Mouse (Mus musculus) ES-E14 (cell line): ENCODE results near the gene Hdac4. TPM values are rescaled to one million over a fixed set of nuclear protein-coding genes. Genes with fewer than 3 reads are reported as not detected.
A peak's percentile ranks its signal among the peaks of the same experiment; 100 is the strongest.

Experiments
- DNase-seq: peaks from one replicate; pipeline ENCODE4 v3.0.0-alpha.2; 2013; ENCODE audit warnings: low read depth, low spot score
- H3K27ac ChIP-seq: 2 replicates; pipeline ENCODE4 v1.5.1; 2012; ENCODE audit warnings: low read depth, mild to moderate bottlenecking, low read length, moderate library complexity, mixed read lengths; ENCODE audit not compliant: poor library complexity, insufficient read depth, severe bottlenecking
- H3K36me3 ChIP-seq: 2 replicates; pipeline ENCODE4 v1.6.1; 2012; ENCODE audit warnings: mild to moderate bottlenecking, low read length, moderate library complexity, mixed read lengths; ENCODE audit not compliant: control insufficient read depth, poor library complexity, insufficient read depth, severe bottlenecking
- H3K4me1 ChIP-seq, 2 experiments: fragments of 150-350 bp in 1 of 2; sonication (generic) in 1 of 2; 2 replicates each; pipeline ENCODE4 v1.6.1; 2012; ENCODE audit warnings: low read length in 2 of 2, mild to moderate bottlenecking in 1 of 2, mixed read lengths in 1 of 2; ENCODE audit not compliant: control insufficient read depth in 2 of 2, insufficient read depth in 2 of 2, poor library complexity in 1 of 2
- H3K4me3 ChIP-seq, 2 experiments: fragments of 150-350 bp in 1 of 2; sonication (generic) in 1 of 2; 2 replicates each; pipeline ENCODE4 v1.5.1; 2012; ENCODE audit warnings: low read length in 2 of 2, low read depth in 1 of 2, mild to moderate bottlenecking in 1 of 2, mixed read lengths in 1 of 2; ENCODE audit not compliant: insufficient read depth in 1 of 2, poor library complexity in 1 of 2, severe bottlenecking in 1 of 2
- H3K9ac ChIP-seq: 2 replicates; pipeline ENCODE4 v1.6.1; 2012; ENCODE audit warnings: low read depth, mild to moderate bottlenecking, low read length, mixed read lengths; ENCODE audit not compliant: poor library complexity, insufficient read depth, severe bottlenecking
- H3K9me3 ChIP-seq: fragments of 150-350 bp; sonication (generic); 2 replicates; pipeline ENCODE4 v1.6.1; 2012; ENCODE audit warnings: low read depth, mild to moderate bottlenecking, low read length; ENCODE audit not compliant: control insufficient read depth, insufficient read depth
- CHD2 ChIP-seq: IDR thresholded peaks from 2 replicates; pipeline ENCODE4 v1.6.1; 2014; ENCODE audit warnings: mild to moderate bottlenecking, low read depth, low read length, inconsistent platforms
- HCFC1 ChIP-seq: IDR thresholded peaks from 2 replicates; pipeline ENCODE4 v1.6.1; 2012; ENCODE audit warnings: low read length, inconsistent platforms, borderline replicate concordance; ENCODE audit not compliant: insufficient read depth
- MAFK ChIP-seq: IDR thresholded peaks from 2 replicates; pipeline ENCODE4 v1.6.1; 2014; ENCODE audit warnings: mild to moderate bottlenecking, low read depth, low read length, inconsistent platforms; ENCODE audit not compliant: insufficient read depth
- ZC3H11A ChIP-seq: IDR thresholded peaks from 2 replicates; pipeline ENCODE4 v1.6.1; 2012; ENCODE audit warnings: low read depth, mild to moderate bottlenecking, inconsistent platforms, low read length, borderline replicate concordance
- ZNF384 ChIP-seq: IDR thresholded peaks from 2 replicates; pipeline ENCODE4 v1.6.1; 2012; ENCODE audit warnings: low read depth, low read length, inconsistent platforms
- in situ Hi-C, 2 experiments: fragments of 600-800 bp; cut with MboI; formaldehyde crosslinking; loops; one replicate each; pipeline ENCODE4 v1.15.1; 2025; ENCODE audit warnings: low sequenced_read_pairs in 2 of 2, inconsistent platforms in 1 of 2; ENCODE audit not compliant: unreplicated experiment in 2 of 2
- total RNA-seq: library from RNA; depleted of rRNA; stranded (reverse); fragments of 300-350 nt; gene quantifications from 2 replicates; pipeline ENCODE4 v1.2.3, GENCODE M21; 2012

Gene Hdac4
- total RNA-seq, 1 experiment = 24.1 TPM

DNA sequence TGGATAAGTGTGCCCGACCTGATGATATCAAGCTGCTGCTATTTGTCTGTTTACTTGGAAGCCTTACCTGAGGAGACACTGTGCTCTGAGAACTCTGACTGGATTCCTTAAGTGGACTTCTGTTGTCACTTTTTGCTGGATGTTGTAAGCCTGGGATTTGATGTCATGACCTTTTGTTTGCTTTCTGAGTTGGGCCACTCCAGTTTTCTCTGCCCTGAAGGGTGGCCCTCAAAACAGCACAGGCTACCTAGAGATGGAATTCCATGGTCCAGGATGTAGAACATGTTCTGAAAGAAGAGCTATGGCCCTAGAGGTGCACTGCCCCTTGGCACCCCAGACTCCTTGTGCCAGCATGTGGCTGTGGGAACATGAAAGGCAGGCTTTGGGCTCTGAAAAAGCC lies 10.9 kb downstream of the Hdac4 start:
- Histone ChIP-seq H3K9ac (no peak overlapping the region), H3K27ac (no peak overlapping the region), H3K9me3 (no peaks in the 10 kb centered on the region), H3K4me1 (peaks cover 3 to 16% of the 10 kb centered on the region in 2 experiments), H3K36me3 (no peaks in the 10 kb centered on the region), H3K4me3 (no peak overlapping the region)
- TF ChIP-seq ZNF384 = no peak
- no peak for TF ChIP-seq ZC3H11A
- TF ChIP-seq MAFK = no peak
- TF ChIP-seq HCFC1 = no peak
- TF ChIP-seq CHD2 = no peak
- in situ Hi-C loops = no loop called here
- DNase-seq = no peak

DNA sequence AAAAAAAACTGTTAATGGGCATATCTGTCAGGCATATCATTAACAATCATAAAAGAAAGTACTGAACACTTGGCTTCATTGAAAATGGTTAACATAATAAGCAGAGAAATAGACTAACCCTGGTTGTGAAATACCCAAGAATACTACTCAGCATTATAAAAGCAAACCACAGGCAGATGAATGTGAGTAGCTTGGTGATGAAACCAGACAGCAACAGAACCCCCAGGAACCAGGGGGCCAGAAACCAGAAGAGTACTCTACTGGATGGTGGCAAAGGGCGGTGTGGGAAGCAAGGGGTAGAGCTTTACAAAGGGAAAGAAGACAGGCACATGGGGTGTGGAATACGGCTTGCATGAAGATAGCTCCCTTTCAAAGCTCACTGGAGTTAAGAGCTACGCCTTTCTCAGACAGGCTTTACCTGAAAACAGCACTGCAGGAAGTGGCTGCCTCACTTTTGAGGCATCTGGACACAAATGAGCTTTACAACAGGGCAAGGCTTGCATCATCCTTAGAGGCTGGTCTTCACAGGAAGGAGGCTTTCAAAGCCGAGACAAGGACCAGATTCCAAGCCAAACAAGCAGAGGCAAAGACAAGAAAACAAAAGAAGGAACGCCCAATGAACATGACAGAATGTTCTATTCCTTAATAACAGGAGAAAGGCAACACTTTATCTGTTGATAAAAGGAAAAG lies 12.3 kb downstream of the Hdac4 start:
- no peak overlapping the region for H3K9ac ChIP-seq
- H3K4me1 ChIP-seq = peaks cover 3 to 16% of the 10 kb centered on the region in 2 experiments
- H3K27ac ChIP-seq = no peak overlapping the region
- no peak overlapping the region for H3K4me3 ChIP-seq
- no peaks in the 10 kb centered on the region for H3K9me3 ChIP-seq
- in situ Hi-C loops = no loop called here
- DNase-seq = no peak
- TF ChIP-seq ZNF384 (no peak), MAFK (no peak), HCFC1 (no peak), CHD2 (no peak), ZC3H11A (no peak)
- H3K36me3 ChIP-seq = no peaks in the 10 kb centered on the region

DNA sequence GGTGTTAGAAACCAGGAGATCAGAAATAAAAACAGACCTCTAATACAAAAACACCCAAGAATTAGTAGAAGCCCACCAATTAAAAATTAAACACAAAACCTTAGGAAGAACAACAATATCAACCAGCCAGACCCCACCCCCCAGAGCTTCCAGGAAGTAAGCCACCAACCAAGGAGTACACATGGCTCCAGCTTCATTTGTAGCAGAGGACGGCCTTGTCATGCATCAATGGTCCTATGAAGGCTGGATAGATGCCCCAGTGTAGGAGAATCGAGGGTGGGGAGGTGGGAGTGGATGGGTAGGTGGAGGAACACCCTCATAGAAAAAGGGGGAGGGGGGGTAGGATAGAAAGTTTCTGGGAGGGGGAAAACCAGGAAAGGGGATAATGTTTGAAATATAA lies 13.5 kb downstream of the Hdac4 start:
- Histone ChIP-seq H3K36me3 (no peaks in the 10 kb centered on the region), H3K9me3 (no peaks in the 10 kb centered on the region), H3K9ac (no peak overlapping the region), H3K4me1 (peaks cover 6 to 16% of the 10 kb centered on the region in 2 experiments), H3K27ac (no peak overlapping the region), H3K4me3 (no peak overlapping the region)
- no peak for DNase-seq
- in situ Hi-C loops = no loop called here
- TF ChIP-seq ZNF384 (no peak), ZC3H11A (no peak), MAFK (no peak), CHD2 (no peak), HCFC1 (no peak)

GRCm38 (mm10) chr1:92180141-92181137 lies 15.1 kb downstream of the Hdac4 start:
- H3K27ac ChIP-seq = peak overlapping the region; percentile 90
- peaks cover 6 to 16% of the 10 kb centered on the region in 2 experiments for H3K4me1 ChIP-seq
- peak; percentile 100 for DNase-seq
- no peaks in the 10 kb centered on the region for H3K36me3 ChIP-seq
- H3K9ac ChIP-seq = peak overlapping the region; percentile 95
- in situ Hi-C loops = no loop called here
- H3K9me3 ChIP-seq = no peaks in the 10 kb centered on the region
- peak overlapping the region; percentile 98 to 100 for H3K4me3 ChIP-seq
- TF ChIP-seq MAFK (no peak), ZC3H11A (no peak), CHD2 (no peak), ZNF384 (no peak), HCFC1 (peak; percentile 64; the same call in 1 of the 2 replicates)
